Mouse (Mus musculus) ovary, postnatal 14 days (tissue): ENCODE measurements at regions not wholly inside any gene's neighbourhood (a gene's known extent, or its start where the extent isn't known, plus 50 kb on each side); places are given as distances from the start of the nearest gene placed in this dataset.

Source experiments
- DNase-seq: peaks from one replicate; pipeline ENCODE4 v3.0.0; 2022; ENCODE audit warnings: low spot score

DNA sequence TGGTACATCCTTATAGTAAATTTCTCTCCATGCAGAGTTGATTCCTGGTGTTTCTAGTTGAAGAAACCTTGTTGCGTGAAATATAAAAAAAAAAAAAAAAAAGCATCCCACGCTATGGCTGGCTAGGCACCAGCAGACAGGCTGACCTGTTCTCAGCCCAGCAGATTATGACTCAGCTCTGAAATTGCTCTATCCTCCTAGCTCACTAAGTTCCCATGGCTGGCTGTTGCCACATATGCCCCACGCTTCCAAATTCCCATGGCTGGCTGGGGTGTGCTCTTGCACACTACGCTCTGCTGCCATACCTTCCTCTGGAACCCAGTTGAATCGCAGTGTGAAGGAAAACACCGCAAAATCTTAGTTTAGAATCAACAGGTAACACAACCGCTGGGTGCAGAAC, 270.1 kb downstream of the Mid1ip1 start:
- DNase-seq: no peak

DNA sequence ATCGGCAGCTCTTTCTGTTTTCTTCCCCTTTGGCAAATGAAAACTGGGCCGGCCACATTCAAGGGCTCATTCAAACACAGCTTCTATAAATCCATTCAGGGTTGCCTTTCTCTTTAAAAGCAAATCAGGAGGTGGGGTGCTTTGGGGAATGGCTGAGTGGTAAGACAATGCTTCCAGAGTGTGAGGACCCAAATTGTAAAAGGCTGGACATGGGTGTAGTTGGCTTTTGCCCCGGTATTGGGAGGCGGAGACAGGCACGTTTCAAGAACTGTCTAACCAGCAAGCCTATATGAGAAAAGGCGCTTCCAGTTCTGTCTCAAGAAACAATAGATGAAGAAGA, 277.0 kb downstream of the Mid1ip1 start:
- no peak for DNase-seq

DNA sequence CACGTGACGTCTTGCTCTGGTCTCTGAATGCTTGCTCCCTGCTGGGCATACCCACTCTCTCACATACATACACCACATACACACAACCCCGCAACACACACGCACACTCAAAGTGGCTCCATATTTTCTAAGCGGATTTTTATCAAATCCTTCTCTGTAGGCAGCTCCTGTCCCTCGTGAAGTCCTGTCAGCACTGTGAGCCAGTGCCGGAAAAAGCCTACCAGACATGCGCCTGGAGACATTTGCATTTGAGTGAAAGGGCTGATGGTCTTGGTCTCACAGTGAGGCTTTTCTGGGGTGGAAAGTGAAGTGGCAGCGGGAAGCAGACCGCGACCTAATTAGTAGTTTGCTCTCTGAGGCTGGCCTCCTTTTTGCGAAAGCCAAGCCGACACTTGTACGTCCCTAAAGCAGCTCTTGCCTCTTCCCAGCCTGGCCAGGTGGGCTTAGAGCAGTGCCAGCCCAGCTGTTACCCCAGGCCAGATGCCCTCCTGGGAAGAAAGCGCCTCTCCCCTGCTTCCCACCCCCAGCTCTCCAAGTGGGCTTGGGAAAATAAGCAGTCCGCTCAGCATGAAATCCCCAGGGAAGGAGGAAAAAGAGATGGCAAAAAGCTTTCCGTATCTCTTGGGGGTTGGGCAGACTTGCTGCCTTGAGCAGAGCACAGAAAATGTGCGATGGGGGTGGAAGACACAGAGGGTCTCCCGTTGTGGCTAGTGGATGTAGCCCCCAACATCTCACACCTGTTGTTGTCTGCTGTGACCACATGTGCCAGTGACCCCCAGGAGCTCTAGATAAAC, 277.6 kb downstream of the Mid1ip1 start:
- DNase-seq: no peak

DNA sequence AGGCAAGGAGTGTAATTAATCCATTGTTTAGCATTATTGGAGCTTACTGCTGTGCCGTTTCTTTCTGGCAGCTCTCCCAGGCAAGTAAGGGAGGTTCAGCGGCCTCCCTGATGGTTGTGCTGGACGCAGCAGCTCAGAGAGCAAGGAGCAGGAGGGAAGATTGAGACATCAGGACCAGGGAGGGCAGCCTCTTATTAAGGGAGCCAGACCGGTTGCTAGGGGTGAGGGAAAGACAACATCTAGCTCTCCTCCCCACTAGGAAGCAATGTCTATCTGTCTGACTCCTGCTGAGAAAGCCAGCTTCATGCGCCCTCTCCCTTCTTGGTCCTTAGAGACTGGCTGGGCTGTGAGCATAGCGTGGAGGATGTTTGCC, 278.2 kb downstream of the Mid1ip1 start:
- no peak for DNase-seq

DNA sequence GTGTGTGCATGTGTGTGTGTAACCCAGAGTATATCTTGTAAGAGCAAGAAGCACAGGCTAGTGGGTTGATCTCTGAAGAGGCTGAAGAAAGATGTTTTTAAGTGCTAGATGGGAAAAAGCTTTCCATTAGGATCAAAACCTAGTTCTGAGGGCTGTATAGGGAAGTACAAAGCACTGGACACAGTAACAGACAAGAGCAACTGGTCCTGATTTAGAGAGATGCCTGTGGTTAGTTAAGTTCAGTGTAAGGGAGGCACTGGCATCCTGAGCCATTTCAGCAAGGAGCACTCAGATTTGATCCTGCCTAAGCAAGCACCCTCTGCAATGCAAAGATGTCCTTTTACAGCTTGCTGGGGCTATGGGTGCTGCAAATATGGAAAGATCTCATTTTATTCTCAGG, 280.1 kb downstream of the Mid1ip1 start:
- DNase-seq: no peak

DNA sequence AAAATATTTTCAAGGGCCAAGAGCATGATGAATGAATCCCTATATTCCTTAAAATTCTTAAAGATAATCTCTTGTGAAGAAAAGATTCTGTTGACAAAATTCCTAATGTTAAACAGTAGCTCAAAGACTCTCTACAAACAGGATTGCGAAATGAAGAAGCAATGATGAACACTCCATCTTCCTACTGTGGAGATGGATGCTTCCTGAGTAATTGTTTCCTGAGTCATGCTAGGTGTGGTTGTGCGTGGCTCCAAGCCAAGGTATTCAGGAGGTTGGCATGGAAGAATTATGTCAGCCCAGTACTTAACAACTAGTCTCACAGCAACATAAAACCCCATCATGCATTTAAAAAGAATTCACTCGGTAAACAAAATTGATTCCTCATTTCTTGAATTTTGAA, 286.4 kb downstream of the Mid1ip1 start:
- DNase-seq: no peak

DNA sequence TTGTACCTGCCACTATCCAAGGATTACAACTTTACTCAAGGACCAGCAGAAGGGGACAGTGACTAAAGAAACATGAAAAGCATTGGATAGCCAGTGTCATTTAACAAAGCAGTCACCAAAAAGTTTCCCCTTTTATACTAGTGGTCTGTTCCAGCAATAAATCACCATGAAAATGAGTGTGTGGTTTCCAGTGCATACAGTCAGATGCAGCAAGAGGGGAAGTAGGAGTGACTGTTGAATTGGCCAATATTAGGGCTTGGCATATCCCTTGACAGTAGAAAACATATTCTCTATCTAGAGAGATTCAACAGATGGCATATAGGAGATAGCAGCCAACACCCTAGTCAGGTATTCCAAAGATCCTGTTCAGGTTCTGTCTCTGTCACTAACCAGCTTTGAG, 259.8 kb upstream of the H2al1a start:
- DNase-seq: no peak

DNA sequence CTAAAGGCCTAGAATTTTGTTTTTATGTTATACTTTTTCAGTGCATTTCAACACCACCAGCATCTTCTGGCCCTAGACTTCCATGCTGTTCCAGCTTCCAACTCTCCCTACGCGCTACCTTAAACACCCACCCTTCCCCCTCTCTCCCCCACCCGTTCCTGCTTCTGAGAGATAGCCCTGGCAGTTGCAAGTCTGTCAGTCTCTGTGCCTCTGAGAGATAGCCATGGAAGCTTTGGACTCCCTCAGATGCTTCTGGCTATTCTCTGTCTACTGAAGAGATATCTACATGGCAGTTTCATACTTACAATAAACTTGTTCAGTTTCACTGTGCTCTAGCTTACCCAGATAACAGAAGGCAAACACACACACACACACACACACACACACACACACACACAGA, 252.3 kb upstream of the H2al1a start:
- DNase-seq: no peak

DNA sequence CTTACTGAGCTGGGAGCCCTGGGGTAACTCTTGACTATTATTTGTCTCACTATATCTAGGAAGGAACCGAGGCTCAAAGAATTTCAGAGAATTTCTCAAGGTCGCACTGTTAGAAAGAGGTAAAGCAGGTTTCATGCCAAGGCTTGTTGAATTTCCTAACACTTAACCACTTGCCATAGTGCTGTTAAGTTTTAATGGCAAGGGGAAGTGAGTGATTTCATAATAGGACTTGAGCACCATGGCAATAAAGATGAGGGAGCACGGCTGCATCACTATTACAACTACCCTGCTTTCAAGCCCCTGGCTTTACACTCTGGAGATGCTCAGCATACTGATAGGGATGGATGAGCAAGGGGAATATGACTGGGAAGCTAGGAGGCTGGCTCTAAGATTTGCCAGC, 216.9 kb upstream of the H2al1a start:
- DNase-seq: no peak

DNA sequence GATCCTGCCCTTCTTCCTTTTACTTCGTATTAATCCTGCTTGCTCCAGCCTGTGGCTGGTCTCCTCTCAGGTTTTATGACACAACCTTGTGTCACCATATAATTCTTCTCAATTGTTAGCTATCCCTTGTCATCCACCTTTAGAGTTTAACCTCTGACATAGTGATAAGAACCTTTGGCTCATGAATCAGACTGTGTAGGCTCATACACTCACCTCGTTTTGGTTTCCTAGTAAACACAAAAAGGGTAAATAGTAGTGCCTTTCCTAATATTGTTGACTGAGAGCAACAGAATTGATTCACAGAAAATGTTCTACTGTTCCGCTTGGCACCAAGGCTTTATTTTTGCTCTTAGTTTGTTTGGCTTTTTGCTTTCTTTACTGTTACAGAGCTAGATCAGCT, 216.2 kb upstream of the H2al1a start:
- DNase-seq: no peak

DNA sequence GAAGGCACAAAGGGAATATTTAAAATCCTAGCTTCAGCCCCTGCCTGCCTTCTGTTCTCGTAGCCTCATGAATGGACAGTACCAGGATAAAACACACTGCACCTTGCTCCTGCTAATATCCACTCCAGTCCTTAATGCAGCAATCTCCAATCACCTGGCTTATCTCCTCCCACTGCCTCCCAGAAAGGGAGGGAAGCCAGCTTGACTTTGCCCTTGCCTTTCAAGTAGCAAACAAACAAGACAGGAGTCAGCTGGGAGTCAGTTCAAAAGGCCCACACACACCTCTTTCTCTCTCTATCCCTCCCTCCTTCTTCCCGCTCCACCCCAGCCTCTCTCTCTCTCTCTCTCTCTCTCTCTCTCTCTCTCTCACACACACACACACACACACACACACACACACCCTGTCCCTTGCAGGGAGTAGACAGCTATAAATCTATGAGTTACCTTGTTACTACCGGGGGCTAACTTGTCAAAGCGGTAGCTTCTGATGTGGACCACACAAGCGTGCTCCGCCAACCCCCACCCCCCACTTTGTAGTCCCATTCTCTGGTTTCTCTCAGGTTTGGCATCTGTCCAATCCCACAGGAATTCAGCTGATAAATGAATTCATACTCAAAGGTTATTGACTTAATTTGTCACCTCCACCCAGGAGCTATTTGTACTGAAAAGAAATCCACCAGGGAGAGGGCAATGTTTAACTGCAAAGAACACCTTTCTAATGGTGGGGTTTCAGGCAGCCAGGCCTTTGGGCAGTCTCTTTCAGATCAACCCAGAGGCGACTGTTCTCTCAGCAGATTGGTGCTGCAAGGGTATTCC, 212.6 kb upstream of the H2al1a start:
- no peak for DNase-seq

DNA sequence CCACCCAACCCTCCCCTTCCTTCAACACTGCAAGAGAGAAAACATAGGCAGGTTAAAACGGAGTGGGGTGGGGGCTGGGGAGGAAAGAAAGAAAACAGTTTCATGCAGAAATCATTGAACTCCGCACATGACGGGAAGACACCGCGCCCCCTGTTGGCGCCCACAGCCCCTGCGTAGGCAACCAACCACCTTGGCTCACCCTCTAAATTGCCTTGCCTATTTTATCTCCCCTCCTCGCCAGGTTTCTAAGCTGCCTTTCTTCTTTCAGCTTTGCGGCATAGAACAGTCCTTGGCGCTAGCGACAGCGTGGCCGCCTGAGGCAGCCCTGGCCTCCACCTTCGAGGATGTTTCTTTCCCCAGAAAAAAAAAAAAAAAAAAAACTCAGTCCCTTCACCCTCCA, 211.1 kb upstream of the H2al1a start:
- no peak for DNase-seq

DNA sequence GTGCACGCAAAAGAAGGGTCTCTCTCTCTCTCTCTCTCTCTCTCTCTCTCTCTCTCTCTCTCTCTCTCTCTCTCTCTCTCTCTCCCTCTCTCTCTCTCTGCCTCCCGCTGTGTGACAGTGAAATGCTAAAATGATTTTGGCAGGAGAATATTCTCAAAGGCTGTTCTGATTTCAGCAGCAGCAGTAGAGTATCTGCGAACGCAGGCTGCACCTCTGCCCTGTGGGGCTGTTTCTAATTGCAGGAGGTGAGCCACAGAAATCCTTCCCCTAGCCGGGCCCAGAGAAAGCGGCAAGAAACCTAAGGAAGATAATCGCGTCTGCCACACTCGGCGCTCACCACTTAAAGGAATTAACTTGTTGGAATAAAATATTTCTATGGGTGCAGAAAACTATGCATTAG, 210.6 kb upstream of the H2al1a start:
- DNase-seq: no peak

DNA sequence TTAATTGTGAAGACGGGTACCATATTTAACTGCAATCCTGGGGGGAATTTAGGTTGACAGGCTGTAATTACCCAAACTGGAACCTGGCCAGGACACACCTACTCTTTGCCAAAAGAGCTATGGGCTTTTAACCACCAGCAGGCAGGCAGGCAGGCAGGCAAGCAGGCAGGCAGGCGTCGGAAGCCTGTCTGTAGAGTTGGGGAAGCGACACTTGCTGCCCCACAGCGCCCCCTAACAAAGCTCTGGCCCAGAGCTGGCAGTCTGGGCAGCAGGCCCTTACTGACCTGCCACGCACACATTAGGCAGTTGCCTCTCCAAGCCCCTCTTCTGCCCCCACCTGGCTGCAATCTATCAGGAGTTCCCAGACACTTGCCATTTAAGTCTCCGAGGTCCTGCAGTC, 208.6 kb upstream of the H2al1a start:
- DNase-seq: no peak

DNA sequence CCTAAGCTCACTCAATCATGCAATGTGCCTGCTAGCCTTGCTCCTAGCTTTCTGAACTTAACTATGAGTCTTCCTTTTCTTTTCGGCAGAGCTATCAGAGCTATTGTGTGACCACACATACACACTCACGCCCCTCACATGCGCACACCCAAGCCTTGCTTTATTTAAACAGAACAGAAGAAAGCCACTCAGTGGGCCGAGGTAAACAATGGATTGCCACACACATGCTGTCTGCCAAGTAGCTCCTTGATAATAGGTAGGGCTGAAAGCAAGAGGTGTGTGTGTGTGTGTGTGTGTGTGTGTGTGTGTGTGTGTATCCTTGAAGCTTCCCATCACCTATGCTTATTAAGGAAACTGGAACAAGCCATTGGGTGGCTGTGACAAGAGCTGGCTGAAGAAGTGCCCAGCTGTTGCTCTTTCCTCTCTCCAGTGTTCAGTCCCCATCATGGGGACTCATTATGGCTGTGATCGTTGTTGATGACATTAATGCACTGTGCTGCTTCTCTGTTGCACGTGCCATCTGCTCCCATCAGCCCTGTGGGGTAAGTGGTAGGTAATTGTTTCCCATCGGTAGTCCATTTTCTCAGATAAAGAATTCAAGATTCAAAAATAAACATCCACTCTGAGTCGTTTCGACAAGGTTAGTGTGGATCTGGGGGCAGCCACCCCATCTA, 201.3 kb upstream of the H2al1a start:
- DNase-seq: no peak

DNA sequence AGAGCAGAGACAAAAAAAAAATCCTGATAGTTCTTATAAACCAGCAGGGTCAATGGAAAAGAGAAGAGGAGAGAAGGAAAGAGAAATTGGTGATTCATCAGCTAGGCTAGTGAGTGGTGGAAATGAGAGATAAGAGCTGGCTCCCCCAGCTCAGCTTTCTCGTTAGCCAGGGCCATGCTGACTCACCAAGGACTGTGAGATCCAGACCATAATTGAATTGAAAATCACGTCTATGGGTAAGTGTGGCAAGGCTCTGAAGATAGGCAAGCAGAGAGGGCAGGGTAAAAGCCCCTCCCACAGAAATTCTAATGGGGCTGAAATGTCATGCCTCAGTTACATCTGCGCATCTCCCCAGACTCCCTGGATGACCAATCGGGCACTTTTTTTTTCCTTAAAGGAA, 200.7 kb upstream of the H2al1a start:
- no peak for DNase-seq

DNA sequence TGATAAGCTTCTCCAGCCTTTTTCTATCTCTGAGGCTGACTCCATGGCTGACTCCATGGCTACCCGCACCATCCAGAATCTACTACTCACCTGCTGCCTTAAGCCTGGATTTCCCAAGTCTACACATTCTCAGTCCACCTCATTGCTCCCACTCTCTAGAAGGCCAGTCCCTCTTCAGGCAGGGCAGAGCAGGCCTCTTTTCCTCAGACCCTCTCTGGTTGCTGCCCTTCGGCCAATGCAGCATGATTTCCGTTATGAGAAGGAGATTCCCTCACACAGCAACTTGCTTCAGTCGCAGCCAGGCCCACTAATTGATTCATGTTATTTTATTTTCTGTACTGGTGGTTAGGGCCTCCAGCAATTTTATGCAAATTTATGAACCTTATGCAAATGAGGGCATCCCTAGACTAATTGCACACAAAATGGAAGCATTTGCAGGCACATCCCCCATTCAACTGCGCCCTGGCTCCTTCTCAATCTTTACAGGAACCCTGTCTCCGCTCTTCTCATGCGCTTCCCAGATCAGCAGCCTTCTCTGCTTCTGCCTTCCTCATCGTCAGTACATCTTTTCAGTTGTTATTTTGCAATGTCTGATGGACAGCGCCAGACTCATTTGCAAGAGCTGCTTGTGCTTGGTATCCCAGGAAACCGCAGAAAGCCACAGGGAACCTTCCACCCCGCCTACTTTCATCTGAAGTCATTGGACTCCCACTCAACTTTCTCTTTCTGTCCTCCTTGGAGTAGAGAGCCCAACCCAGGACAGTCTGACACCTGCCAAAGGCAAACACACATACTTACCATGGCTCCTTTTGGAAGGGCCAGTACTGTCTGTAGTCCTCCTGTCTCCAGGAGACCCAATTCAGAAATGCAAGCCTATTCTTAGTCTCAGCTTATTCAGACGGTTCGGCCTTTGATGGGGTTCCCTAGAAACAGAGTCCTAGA, 199.6 kb upstream of the H2al1a start:
- no peak for DNase-seq

DNA sequence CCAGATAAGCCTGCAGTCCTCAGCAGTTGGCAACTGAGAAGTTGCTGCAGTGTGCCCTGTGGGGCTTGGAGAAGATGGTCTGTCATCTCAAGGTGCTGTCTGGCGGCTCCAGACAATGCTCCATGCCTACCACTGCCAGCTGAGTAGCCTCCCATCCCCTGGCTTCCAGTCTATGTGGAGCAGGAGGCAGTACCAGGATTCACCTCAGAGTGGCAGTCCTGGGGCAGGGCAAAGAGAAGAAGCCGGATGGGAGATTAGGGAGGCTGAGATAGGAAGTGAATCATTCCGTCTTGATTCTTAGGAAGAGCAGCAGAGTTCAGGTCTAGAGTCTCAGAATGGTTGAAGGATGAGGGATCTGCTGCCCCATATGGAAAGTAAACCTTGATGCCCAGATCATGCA, 198.1 kb upstream of the H2al1a start:
- no peak for DNase-seq

DNA sequence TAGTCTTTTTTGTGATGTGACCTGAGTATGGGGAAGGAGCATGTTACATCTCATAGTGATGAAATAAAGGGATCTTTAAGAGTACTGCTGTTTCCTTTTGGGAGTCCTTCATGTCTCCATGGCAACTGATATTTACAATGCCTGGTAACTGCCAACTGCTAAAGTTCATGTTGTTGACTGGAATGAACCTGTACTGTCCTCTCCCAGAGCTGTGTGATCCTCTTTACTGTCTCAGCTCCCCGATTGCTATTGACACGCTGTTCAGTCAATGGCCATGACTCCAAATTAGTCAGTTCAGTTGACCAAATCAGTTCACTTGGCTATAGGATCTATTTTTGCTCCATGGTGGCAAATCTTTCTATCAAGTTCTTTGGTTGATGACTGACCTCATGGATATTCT, 167.8 kb upstream of the H2al1a start:
- DNase-seq: no peak

DNA sequence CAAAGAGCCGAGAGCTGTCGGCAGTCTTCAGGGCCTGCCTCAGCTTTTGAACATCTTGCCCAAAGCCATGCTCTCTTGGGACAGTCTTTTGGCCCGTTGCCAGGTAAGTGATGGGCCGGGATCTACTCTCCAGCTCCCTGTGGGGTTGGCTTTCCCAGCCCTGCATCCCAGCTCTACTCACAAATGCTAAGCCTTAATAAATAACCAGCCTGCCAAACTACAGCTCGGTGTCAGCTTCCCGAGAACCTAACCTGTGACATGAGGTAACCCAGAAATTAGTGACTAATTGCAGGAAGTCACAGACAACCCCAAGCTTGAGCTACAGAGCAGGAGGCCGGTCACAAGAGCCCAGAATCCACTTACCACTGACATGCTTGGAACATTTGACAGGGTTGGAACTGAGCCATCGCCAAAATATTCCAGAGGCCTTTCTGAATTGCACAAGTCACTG, 159.1 kb upstream of the H2al1a start:
- DNase-seq: peak; percentile 18

DNA sequence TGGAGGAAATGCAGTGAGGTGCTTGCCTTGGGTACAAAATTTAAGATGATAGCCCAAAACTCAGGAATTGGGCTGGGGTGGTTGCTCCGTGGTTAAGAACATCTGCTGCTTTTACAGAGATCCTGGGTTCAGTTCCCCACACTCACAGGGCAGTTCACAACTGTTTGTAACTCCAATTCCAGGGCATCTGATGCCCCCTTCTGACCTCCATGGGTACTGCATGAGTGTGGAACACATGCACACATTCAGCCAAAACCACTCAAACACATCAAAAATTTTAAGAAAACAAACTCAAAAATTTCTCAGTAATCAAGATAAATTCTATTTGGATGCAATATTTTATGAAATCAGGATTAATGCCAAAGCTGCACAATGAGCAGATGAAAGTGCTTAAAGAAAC, 157.8 kb upstream of the H2al1a start:
- DNase-seq: no peak

DNA sequence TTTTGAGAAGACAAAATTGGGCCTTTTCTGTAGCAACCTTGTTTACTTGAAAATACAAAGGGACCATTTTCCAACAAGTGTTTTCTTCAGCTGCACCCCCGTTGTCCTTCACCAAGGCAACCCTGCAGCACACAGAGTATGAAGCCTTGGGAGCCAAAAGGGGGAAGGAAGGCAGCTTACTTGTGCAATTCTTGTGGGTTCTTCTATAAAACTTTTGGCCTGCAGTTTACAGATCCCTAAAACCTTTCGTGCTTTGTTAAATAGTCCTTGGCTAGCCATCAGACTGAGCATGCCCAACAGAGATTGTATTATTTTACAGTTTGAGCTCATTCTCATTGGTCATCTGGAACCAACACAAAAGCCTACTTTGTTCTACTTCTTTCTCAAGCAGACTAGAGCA, 140.6 kb upstream of the H2al1a start:
- DNase-seq: no peak
